Mouse (Mus musculus) spleen, embryonic (tissue): ENCODE results near the gene Gmpr.
"Not testable (repeated sequence)": the region's sequence is repeated elsewhere in the genome, so short reads cannot be mapped to it uniquely, and the experiment has no call there.

ENCODE experiments used
- CTCF ChIA-PET: fragments of 350-600 bp; sonication (Branson Sonifier 250); formaldehyde crosslinking; loops from one replicate; lab custom pipeline; 2022; lab: Charles Lee

The Gmpr gene

GRCm38 (mm10) chr13:45507274-45508229, at the start of gene Gmpr:
Gene Gmpr, plus strand, starts transcription at chr13:45507444.
- CTCF ChIA-PET: interaction anchor here (0.6 kb wide), 1 partner anchor 17 kb away, joined by 3 read pairs; no protein-coding TSS in a partner anchor

- CTCF ChIA-PET: no interaction called here
These were observed 49.8 kb upstream of the Gmpr start for GRCm38 (mm10) chr13:45457459-45457858.

- CTCF ChIA-PET: no interaction called here
These were observed 47.1 kb upstream of the Gmpr start for GRCm38 (mm10) chr13:45460177-45460576.

GRCm38 (mm10) chr13:45461370-45461958, 45.8 kb upstream of the Gmpr start:
- CTCF ChIA-PET: interaction anchor here (0.6 kb wide), 1 partner anchor 30 kb away, joined by 4 read pairs; no protein-coding TSS in a partner anchor

GRCm38 (mm10) chr13:45465616-45466015, 41.6 kb upstream of the Gmpr start:
- CTCF ChIA-PET: no interaction called here

- CTCF ChIA-PET: no interaction called here
These were observed 41.2 kb upstream of the Gmpr start for GRCm38 (mm10) chr13:45466031-45466519.

- CTCF ChIA-PET: interaction anchor here (1.1 kb wide), 1 partner anchor 442 kb away, joined by 3 read pairs; no protein-coding TSS in a partner anchor
These were observed 38.5 kb upstream of the Gmpr start for GRCm38 (mm10) chr13:45468751-45469150.

GRCm38 (mm10) chr13:45469481-45470301, 37.6 kb upstream of the Gmpr start:
- CTCF ChIA-PET: interaction anchor here (0.9 to 1.1 kb wide), 2 partner anchors 438 to 443 kb away, joined by 3 to 5 read pairs; no protein-coding TSS in a partner anchor

- CTCF ChIA-PET: interaction anchor here (0.5 to 0.7 kb wide), 4 partner anchors 18 to 443 kb away, joined by 4 to 7 read pairs (median 6); no protein-coding TSS in a partner anchor
These were observed 33.9 kb upstream of the Gmpr start for GRCm38 (mm10) chr13:45473311-45473710.

GRCm38 (mm10) chr13:45475297-45475696, 31.9 kb upstream of the Gmpr start:
- CTCF ChIA-PET: no interaction called here

- CTCF ChIA-PET: interaction anchor here (0.6 to 0.7 kb wide), 3 partner anchors 63 to 480 kb away, joined by 3 to 4 read pairs (median 3); no protein-coding TSS in a partner anchor
These were observed 30.1 kb upstream of the Gmpr start for GRCm38 (mm10) chr13:45477183-45477582.

GRCm38 (mm10) chr13:45479951-45480350, 27.3 kb upstream of the Gmpr start:
- CTCF ChIA-PET: interaction anchor here (1.0 kb wide), 1 partner anchor 450 kb away, joined by 3 read pairs; no protein-coding TSS in a partner anchor

GRCm38 (mm10) chr13:45483215-45483614, 24.0 kb upstream of the Gmpr start:
- CTCF ChIA-PET: no interaction called here

- CTCF ChIA-PET: not testable (repeated sequence)
These were observed 23.3 kb upstream of the Gmpr start for GRCm38 (mm10) chr13:45483949-45484348.

GRCm38 (mm10) chr13:45485602-45486001, 21.6 kb upstream of the Gmpr start:
- CTCF ChIA-PET: no interaction called here

GRCm38 (mm10) chr13:45486598-45486997, 20.6 kb upstream of the Gmpr start:
- CTCF ChIA-PET: no interaction called here

- CTCF ChIA-PET: interaction anchor here (0.6 to 0.7 kb wide), 2 partner anchors 19 to 31 kb away, joined by 4 to 7 read pairs; no protein-coding TSS in a partner anchor
These were observed 15.1 kb upstream of the Gmpr start for GRCm38 (mm10) chr13:45491991-45492732.

- CTCF ChIA-PET: no interaction called here
These were observed 13.4 kb upstream of the Gmpr start for GRCm38 (mm10) chr13:45493846-45494245.

- CTCF ChIA-PET: no interaction called here
These were observed 8.6 kb upstream of the Gmpr start for GRCm38 (mm10) chr13:45498623-45499022.

GRCm38 (mm10) chr13:45499391-45499790, 7.9 kb upstream of the Gmpr start:
- CTCF ChIA-PET: no interaction called here
